Mouse (Mus musculus): Measurements from ENCODE around the gene Mrpl24. TPM values are rescaled to one million over a fixed set of nuclear protein-coding genes. Genes with fewer than 3 reads are reported as not detected.

Gene Mrpl24
- polyA plus RNA-seq (2012; rRNA removed): 110 and 113 TPM in 2 replicates

GRCm38 (mm10) chr3:87919336-87920108 lies at the start of gene Mrpl24:
Mrpl24 (plus strand) TSS chr3:87919506.

DNA sequence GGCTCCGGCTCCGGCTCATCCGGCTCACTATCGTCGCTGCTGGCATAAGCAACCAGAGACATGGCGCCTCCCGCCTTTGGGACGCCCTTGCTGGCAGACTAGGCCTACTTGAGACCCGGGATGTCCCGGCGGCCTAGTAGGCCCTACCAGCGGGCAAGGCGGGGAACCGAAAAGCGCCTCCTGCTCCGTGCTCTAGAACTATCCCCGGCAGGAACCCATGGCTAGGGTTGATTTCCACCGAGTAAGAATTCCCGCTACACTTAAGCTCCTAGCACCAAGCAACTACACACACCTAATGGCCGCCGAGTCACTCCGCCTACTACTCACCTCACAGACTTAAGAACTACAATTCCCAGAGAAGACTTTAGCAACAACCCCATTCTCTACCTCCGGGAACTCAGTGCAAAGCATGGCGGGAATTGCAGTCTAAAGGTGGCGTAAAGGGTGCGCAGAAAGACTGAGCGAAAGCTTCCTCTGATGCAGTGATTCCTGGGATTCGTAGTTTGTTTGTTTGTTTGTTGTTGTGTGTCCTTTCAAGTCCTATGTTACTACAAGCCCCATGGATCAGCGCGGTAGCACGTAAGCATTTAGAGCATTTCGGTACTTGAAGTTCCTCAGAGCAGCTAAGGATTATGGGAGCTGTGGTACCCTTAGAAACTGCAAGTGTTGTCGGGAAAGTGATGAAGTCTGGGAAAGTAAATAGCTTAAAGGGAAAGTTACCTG lies 33.9 kb upstream of the Mrpl24 start, which contains the start of gene Prcc:
TSS of gene Prcc (minus strand) at position 328 of the 723 bp plus-strand sequence.

GRCm38 (mm10) chr3:87905880-87906485 lies 13.3 kb upstream of the Mrpl24 start, which contains the start of gene Hdgf:
Hdgf (plus strand) TSS chr3:87906321.

GRCm38 (mm10) chr3:87930078-87930795 lies 10.9 kb downstream of the Mrpl24 start, which contains the start of the genes Isg20l2 and Rrnad1:
Isg20l2 (plus strand) TSS chr3:87930314.
Rrnad1 (minus strand) TSS chr3:87930717.

DNA sequence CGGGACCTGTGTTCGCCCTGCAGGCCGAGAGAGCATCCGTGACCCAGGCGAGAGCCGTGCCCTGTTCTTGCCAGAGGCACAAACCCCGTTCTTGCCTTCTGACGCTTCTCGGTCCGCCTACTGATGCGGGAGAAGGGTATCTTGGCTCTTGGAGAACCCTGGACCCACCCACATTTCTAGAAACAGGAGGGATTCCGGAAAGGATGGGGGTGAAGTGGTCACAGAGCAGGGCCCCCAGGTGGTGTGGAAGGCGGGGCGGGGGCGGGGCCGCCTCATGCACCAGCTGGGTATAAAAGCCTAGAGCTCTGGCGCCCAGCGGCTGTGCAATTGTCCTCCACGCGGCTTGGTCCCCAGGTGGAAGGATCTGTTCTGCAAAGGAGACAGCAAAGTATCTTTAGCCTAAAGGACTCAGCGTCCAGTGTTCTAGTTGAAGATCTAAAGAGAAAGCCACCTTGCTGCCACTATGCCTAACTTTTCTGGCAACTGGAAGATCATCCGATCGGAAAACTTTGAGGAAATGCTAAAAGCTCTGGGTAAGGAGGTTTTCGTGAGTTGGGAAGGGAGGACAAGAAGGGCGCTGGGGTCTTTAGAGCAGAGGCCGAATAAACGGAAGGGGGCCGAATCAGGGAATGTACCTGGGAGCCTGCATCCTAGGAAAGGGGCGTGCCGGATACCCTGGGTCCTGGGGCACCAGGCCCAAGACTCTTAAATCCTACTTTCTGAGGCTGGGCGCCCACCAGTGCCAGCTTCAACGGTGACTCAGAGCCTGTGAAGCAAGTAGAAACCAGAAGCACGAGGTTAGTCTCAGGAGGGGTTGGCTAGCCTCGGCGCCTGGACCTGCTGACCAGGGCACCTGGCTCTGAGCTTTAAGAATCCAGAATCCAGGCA lies 29.3 kb downstream of the Mrpl24 start, which contains the start of gene Crabp2:
TSS of gene Crabp2 (plus strand) at position 289 of the 888 bp plus-strand sequence.

DNA sequence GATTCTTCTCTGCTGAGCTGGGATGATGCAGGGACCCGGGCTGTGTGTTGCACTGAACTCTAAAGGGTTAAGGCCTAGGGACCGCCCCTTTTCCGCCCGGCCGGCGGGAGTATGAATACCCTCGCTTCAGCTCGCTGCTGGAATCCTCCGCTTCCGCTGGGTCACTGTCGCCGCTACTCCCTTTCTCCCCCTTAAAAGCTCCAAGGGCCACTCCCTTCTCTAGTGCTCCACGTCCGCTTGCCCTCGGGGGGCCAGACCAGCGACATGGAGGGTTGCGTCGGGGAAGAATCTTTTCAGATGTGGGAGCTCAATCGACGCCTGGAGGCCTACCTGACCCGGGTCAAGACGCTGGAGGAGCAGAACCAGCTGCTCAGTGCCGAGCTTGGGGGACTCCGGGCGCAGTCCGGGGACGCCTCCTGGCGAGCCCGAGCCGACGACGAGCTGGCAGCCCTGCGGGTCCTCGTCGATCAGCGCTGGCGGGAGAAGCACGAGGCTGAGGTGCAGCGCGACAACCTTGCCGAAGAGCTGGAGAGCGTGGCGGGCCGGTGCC lies 51.7 kb downstream of the Mrpl24 start, which contains the start of gene Nes:
TSS of gene Nes (plus strand) at position 140 of the 550 bp plus-strand sequence.

Other genes with a start within 250 kb of the Mrpl24 start
- 0.40 and 0.59 TPM in 2 replicates for gene Lrrc71, start 170.9 kb upstream of the Mrpl24 start, polyA plus RNA-seq (2012; rRNA removed)
- 3.3 and 15.5 TPM in 2 replicates for gene Ntrk1, start 124.3 kb upstream of the Mrpl24 start, polyA plus RNA-seq (2012; rRNA removed)
- gene Insrr, start 122.6 kb upstream of the Mrpl24 start, polyA plus RNA-seq (2012; rRNA removed): 2.1 and 3.5 TPM in 2 replicates
- gene Pear1, start 95.2 kb upstream of the Mrpl24 start, polyA plus RNA-seq (2012; rRNA removed): 13.9 and 24.8 TPM in 2 replicates
- gene Sh2d2a, start 72.8 kb upstream of the Mrpl24 start, polyA plus RNA-seq (2012; rRNA removed): 0.01 TPM in 1 of 2 replicates, not detected in the other
- 56.0 and 60.4 TPM in 2 replicates for gene Prcc, start 33.9 kb upstream of the Mrpl24 start, polyA plus RNA-seq (2012; rRNA removed)
- 184 and 192 TPM in 2 replicates for gene Hdgf, start 13.2 kb upstream of the Mrpl24 start, polyA plus RNA-seq (2012; rRNA removed)
- 28.2 and 29.1 TPM in 2 replicates for gene Isg20l2, start 10.8 kb downstream of the Mrpl24 start, polyA plus RNA-seq (2012; rRNA removed)
- 49.8 and 52.1 TPM in 2 replicates for gene Rrnad1, start 11.2 kb downstream of the Mrpl24 start, polyA plus RNA-seq (2012; rRNA removed)
- gene Crabp2, start 29.2 kb downstream of the Mrpl24 start, polyA plus RNA-seq (2012; rRNA removed): 42.6 and 66.3 TPM in 2 replicates
- gene Nes, start 51.6 kb downstream of the Mrpl24 start, polyA plus RNA-seq (2012; rRNA removed): 42.3 and 48.2 TPM in 2 replicates
- 53.5 and 58.6 TPM in 2 replicates for gene Bcan, start 80.7 kb downstream of the Mrpl24 start, polyA plus RNA-seq (2012; rRNA removed)
- gene Hapln2, start 108.1 kb downstream of the Mrpl24 start, polyA plus RNA-seq (2012; rRNA removed): 0.76 and 0.87 TPM in 2 replicates
- 16.2 and 17.5 TPM in 2 replicates for gene Gpatch4, start 123.6 kb downstream of the Mrpl24 start, polyA plus RNA-seq (2012; rRNA removed)
- 95.1 and 96.9 TPM in 2 replicates for gene Naxe, start 139.0 kb downstream of the Mrpl24 start, polyA plus RNA-seq (2012; rRNA removed)
- gene Ttc24, start 158.8 kb downstream of the Mrpl24 start, polyA plus RNA-seq (2012; rRNA removed): 0.09 TPM in 1 of 2 replicates, not detected in the other
- 14.2 and 15.2 TPM in 2 replicates for gene Iqgap3, start 162.5 kb downstream of the Mrpl24 start, polyA plus RNA-seq (2012; rRNA removed)
- 46.1 and 48.3 TPM in 2 replicates for gene Mef2d, start 222.9 kb downstream of the Mrpl24 start, polyA plus RNA-seq (2012; rRNA removed)

Data from central nervous system, embryonic 14 days (tissue).